Mouse (Mus musculus): Measurements from ENCODE around the gene 5830411N06Rik. TPM values are rescaled to one million over a fixed set of nuclear protein-coding genes. Genes with fewer than 3 reads are reported as not detected.
A peak's percentile ranks its signal among the peaks of the same experiment; 100 is the strongest.

The 5830411N06Rik gene
- total and polyA plus RNA-seq, 3 experiments: 0.05 TPM; not detected in 2

GRCm38 (mm10) chr7:140231026-140231425 lies 16.1 kb upstream of the 5830411N06Rik start:
- no peak overlapping the region for H3K4me3 ChIP-seq (ENCODE audit: low read depth, low read length)
- no peaks in the 10 kb centered on the region for H3K9me3 ChIP-seq (replicated peaks)
- DNase-seq (ENCODE audit: low spot score) (no peak), ATAC-seq (ENCODE audit: extremely low read depth, insufficient number of reproducible peaks, low FRiP score, poor library complexity, severe bottlenecking) (no peak)
- H3K27me3 ChIP-seq (ENCODE audit: insufficient read depth, low read length): peaks cover 14% of the 10 kb centered on the region
- H3K4me1 ChIP-seq (ENCODE audit: insufficient read depth, low read depth, low read length): no peaks in the 10 kb centered on the region
- TF ChIP-seq TAL1 (conservative IDR thresholded peaks at IDR 0.05; ENCODE audit: low read depth, low read length): no peak
- H3K36me3 ChIP-seq (replicated peaks): no peaks in the 10 kb centered on the region

- Histone ChIP-seq H3K4me1 (ENCODE audit: insufficient read depth, low read depth, low read length) (no peaks in the 10 kb centered on the region), H3K27me3 (ENCODE audit: insufficient read depth, low read length) (peaks cover 7% of the 10 kb centered on the region), H3K36me3 (replicated peaks) (no peaks in the 10 kb centered on the region), H3K4me3 (ENCODE audit: low read depth, low read length) (no peak overlapping the region), H3K9me3 (replicated peaks) (no peaks in the 10 kb centered on the region)
- TF ChIP-seq GATA1 (IDR thresholded peaks at IDR 0.05; ENCODE audit: borderline replicate concordance, low read length): no peak
- TF ChIP-seq TAL1 (conservative IDR thresholded peaks at IDR 0.05; ENCODE audit: low read depth, low read length): no peak
- no peak for TF ChIP-seq GATA2 (IDR thresholded peaks at IDR 0.05; ENCODE audit: borderline replicate concordance, low read depth, low read length)
- no peak for TF ChIP-seq POLR2AphosphoS5 (IDR thresholded peaks at IDR 0.05; ENCODE audit: insufficient replicate concordance, low read depth, low read length)
- TF ChIP-seq CTCF (IDR thresholded peaks at IDR 0.05; ENCODE audit: low read depth, low read length): no peak
- no peak for DNase-seq (ENCODE audit: low spot score)
- no peak for ATAC-seq (ENCODE audit: extremely low read depth, insufficient number of reproducible peaks, low FRiP score, poor library complexity, severe bottlenecking)
Measured at GRCm38 (mm10) chr7:140233696-140234095, 13.4 kb upstream of the 5830411N06Rik start.

DNA sequence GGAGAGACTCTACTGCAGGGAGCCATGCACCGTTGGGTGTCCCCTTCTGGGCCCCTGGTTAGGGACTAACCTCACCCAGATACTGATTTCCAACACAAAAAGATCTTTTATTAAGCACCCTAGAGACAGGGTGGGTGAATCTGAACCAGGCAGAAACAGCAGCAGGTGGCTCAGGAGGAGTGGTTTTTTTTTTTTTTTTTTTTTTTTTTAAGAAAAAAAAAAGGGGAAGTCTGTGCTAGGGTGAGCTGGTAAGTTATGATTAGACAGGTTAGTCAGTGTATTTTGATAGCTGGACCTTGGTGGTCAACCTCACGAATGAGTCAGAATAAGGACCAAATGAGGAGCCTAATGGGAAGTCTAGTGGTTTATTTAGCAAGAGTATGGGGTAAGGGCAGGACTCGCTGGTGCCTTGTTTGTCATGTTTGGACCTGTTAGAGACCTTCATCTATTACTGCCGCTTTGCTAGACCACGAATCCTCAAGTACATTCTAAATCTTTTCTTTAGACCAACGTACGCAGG lies 6.8 kb downstream of the 5830411N06Rik start:
- Histone ChIP-seq H3K27me3 (ENCODE audit: insufficient read depth, low read length) (peaks cover 16% of the 10 kb centered on the region), H3K4me1 (ENCODE audit: insufficient read depth, low read depth, low read length) (peaks cover 10% of the 10 kb centered on the region), H3K4me3 (ENCODE audit: low read depth, low read length) (no peak overlapping the region), H3K9me3 (replicated peaks) (no peaks in the 10 kb centered on the region), H3K36me3 (replicated peaks) (no peaks in the 10 kb centered on the region)
- ATAC-seq (ENCODE audit: extremely low read depth, insufficient number of reproducible peaks, low FRiP score, poor library complexity, severe bottlenecking) (peak; percentile 34; the same call in 1 of the 2 replicates), DNase-seq (ENCODE audit: low spot score) (peak; percentile 6)
- TF ChIP-seq CTCF (IDR thresholded peaks at IDR 0.05; ENCODE audit: low read depth, low read length): no peak
- TF ChIP-seq TAL1 (conservative IDR thresholded peaks at IDR 0.05; ENCODE audit: low read depth, low read length): no peak
- TF ChIP-seq POLR2AphosphoS5 (IDR thresholded peaks at IDR 0.05; ENCODE audit: insufficient replicate concordance, low read depth, low read length): no peak
- no peak for TF ChIP-seq GATA1 (IDR thresholded peaks at IDR 0.05; ENCODE audit: borderline replicate concordance, low read length)
- TF ChIP-seq GATA2 (IDR thresholded peaks at IDR 0.05; ENCODE audit: borderline replicate concordance, low read depth, low read length): no peak

- Histone ChIP-seq H3K27me3 (ENCODE audit: insufficient read depth, low read length) (peaks cover 26% of the 10 kb centered on the region), H3K9me3 (replicated peaks) (no peaks in the 10 kb centered on the region), H3K4me1 (ENCODE audit: insufficient read depth, low read depth, low read length) (no peaks in the 10 kb centered on the region), H3K4me3 (ENCODE audit: low read depth, low read length) (no peak overlapping the region), H3K36me3 (replicated peaks) (no peaks in the 10 kb centered on the region)
- DNase-seq (ENCODE audit: low spot score): no peak
- no peak for ATAC-seq (ENCODE audit: extremely low read depth, insufficient number of reproducible peaks, low FRiP score, poor library complexity, severe bottlenecking)
- TF ChIP-seq GATA1 (IDR thresholded peaks at IDR 0.05; ENCODE audit: borderline replicate concordance, low read length) (no peak), CTCF (IDR thresholded peaks at IDR 0.05; ENCODE audit: low read depth, low read length) (no peak), POLR2AphosphoS5 (IDR thresholded peaks at IDR 0.05; ENCODE audit: insufficient replicate concordance, low read depth, low read length) (no peak), GATA2 (IDR thresholded peaks at IDR 0.05; ENCODE audit: borderline replicate concordance, low read depth, low read length) (no peak), TAL1 (conservative IDR thresholded peaks at IDR 0.05; ENCODE audit: low read depth, low read length) (no peak)
Measured at GRCm38 (mm10) chr7:140295746-140296145, 48.7 kb downstream of the 5830411N06Rik start.

GRCm38 (mm10) chr7:140296876-140297275 lies 49.8 kb downstream of the 5830411N06Rik start:
- no peaks in the 10 kb centered on the region for H3K9me3 ChIP-seq (replicated peaks)
- H3K36me3 ChIP-seq (replicated peaks): no peaks in the 10 kb centered on the region
- ATAC-seq (ENCODE audit: extremely low read depth, insufficient number of reproducible peaks, low FRiP score, poor library complexity, severe bottlenecking) (no peak), DNase-seq (ENCODE audit: low spot score) (no peak)
- no peak for TF ChIP-seq POLR2AphosphoS5 (IDR thresholded peaks at IDR 0.05; ENCODE audit: insufficient replicate concordance, low read depth, low read length)
- H3K27me3 ChIP-seq (ENCODE audit: insufficient read depth, low read length): peaks cover 26% of the 10 kb centered on the region
- no peak overlapping the region for H3K4me3 ChIP-seq (ENCODE audit: low read depth, low read length)
- H3K4me1 ChIP-seq (ENCODE audit: insufficient read depth, low read depth, low read length): no peaks in the 10 kb centered on the region

- Histone ChIP-seq H3K27me3 (ENCODE audit: insufficient read depth, low read length) (peaks cover 26% of the 10 kb centered on the region), H3K9me3 (replicated peaks) (no peaks in the 10 kb centered on the region), H3K4me3 (ENCODE audit: low read depth, low read length) (no peak overlapping the region), H3K36me3 (replicated peaks) (no peaks in the 10 kb centered on the region), H3K4me1 (ENCODE audit: insufficient read depth, low read depth, low read length) (no peaks in the 10 kb centered on the region)
- no peak for ATAC-seq (ENCODE audit: extremely low read depth, insufficient number of reproducible peaks, low FRiP score, poor library complexity, severe bottlenecking)
- no peak for TF ChIP-seq POLR2AphosphoS5 (IDR thresholded peaks at IDR 0.05; ENCODE audit: insufficient replicate concordance, low read depth, low read length)
- TF ChIP-seq CTCF (IDR thresholded peaks at IDR 0.05; ENCODE audit: low read depth, low read length): no peak
- TF ChIP-seq TAL1 (conservative IDR thresholded peaks at IDR 0.05; ENCODE audit: low read depth, low read length): no peak
- TF ChIP-seq GATA2 (IDR thresholded peaks at IDR 0.05; ENCODE audit: borderline replicate concordance, low read depth, low read length): no peak
- TF ChIP-seq GATA1 (IDR thresholded peaks at IDR 0.05; ENCODE audit: borderline replicate concordance, low read length): no peak
- no peak for DNase-seq (ENCODE audit: low spot score)
Measured at GRCm38 (mm10) chr7:140299416-140299815, 52.3 kb downstream of the 5830411N06Rik start.

DNA sequence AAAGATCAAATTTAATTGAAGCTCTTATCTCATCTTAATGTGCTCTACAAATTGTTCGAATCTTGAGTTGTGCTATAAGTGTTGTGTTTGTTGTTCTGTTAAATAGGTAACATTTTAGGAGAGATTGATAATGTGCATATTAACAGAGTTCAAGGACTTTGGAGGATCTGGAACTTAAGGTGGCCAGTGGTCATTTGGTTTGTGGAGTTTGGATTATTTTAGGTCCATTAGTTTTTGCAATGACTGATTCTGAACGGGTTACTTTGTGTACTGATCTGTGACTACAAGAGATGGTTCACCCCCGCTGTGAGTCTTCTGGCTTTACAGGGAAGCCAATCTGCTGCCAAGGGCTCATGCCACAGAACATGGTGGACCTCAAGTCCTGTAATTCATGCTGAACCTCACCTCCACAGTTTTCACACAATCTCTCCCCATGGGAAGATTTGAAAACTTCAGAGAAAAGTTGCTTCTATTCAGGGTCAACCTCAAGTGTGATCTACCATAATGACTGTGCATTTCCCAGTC lies 72.8 kb downstream of the 5830411N06Rik start:
- TF ChIP-seq GATA2 (IDR thresholded peaks at IDR 0.05; ENCODE audit: borderline replicate concordance, low read depth, low read length) (no peak), TAL1 (conservative IDR thresholded peaks at IDR 0.05; ENCODE audit: low read depth, low read length) (no peak), GATA1 (IDR thresholded peaks at IDR 0.05; ENCODE audit: borderline replicate concordance, low read length) (no peak), CTCF (IDR thresholded peaks at IDR 0.05; ENCODE audit: low read depth, low read length) (no peak), POLR2AphosphoS5 (IDR thresholded peaks at IDR 0.05; ENCODE audit: insufficient replicate concordance, low read depth, low read length) (no peak)
- Histone ChIP-seq H3K36me3 (replicated peaks) (no peaks in the 10 kb centered on the region), H3K4me1 (ENCODE audit: insufficient read depth, low read depth, low read length) (peaks cover 4% of the 10 kb centered on the region), H3K9me3 (replicated peaks) (no peaks in the 10 kb centered on the region), H3K4me3 (ENCODE audit: low read depth, low read length) (no peak overlapping the region), H3K27me3 (ENCODE audit: insufficient read depth, low read length) (peaks cover 8% of the 10 kb centered on the region)
- ATAC-seq (ENCODE audit: extremely low read depth, insufficient number of reproducible peaks, low FRiP score, poor library complexity, severe bottlenecking) (no peak), DNase-seq (ENCODE audit: low spot score) (no peak)
